ENCODE assay signal across 14 mouse cellular contexts in the genomic region with DNA sequence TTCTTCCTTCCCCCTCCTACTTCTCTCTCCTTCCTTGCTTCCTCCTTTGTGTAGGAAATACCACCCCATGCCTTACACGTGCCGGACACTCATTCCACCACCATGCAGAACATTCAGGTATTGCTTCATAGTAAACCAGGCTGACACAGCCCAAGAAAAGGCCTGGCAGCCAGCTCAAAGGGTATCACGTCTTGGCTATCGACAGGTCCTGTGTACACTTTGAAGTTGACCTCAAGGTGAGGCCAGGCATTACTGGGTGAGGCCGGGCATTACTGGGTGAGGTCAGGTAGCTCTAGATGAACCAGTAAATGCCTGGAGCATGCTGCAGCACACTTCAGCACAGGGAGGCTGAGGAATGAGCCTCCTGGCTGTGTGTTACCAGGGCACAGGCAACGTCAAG.
"Had no signal": no experiment of that assay in that cellular context is flagged by ENCODE, and none has a peak within 500 bp of the region (broad histone marks: within the 10 kb centered on the region; RNA-seq: fewer than 3 reads in every experiment).

No protein-coding gene starts in this region.

- ATAC-seq: intestine, embryonic 15.5 days had no signal

- H3K4me2 ChIP-seq: intestine, embryonic 15.5 days; limb, embryonic 12.5 days; limb, embryonic 15.5 days; liver, embryonic 13.5 days; lung, embryonic 15.5 days; midbrain, embryonic 11.5 days had no signal

- H3K9me3 ChIP-seq: liver, embryonic 13.5 days; lung, embryonic 15.5 days had no signal

- H3K27me3 ChIP-seq: intestine, embryonic 15.5 days; limb, embryonic 12.5 days; limb, embryonic 15.5 days; liver, embryonic 13.5 days; lung, embryonic 15.5 days had no signal

- H3K9ac ChIP-seq: intestine, embryonic 15.5 days; limb, embryonic 12.5 days; limb, embryonic 15.5 days; liver, embryonic 13.5 days; lung, embryonic 15.5 days had no signal

- H3K27ac ChIP-seq: intestine, embryonic 15.5 days; limb, embryonic 12.5 days; limb, embryonic 15.5 days; liver, embryonic 13.5 days; macrophage had no signal

- H3K4me1 ChIP-seq: intestine, embryonic 15.5 days; limb, embryonic 15.5 days; liver, embryonic 13.5 days had no signal

- H3K4me3 ChIP-seq: intestine, embryonic 15.5 days; limb, embryonic 12.5 days; limb, embryonic 15.5 days; liver, embryonic 13.5 days; lung, embryonic 15.5 days had no signal

- DNase-seq: kidney, adult 18-20 months; kidney, adult 9 months; kidney, postnatal 14 days; kidney, postnatal 4 days; left cerebral cortex, postnatal 4 days; liver, embryonic 13.5 days; midbrain, embryonic 14.5 days; thymus, postnatal 25 days had no signal
